Mouse (Mus musculus): ENCODE data around the gene Zdhhc18.

- TF ChIP-seq UBTF (IDR thresholded peaks at IDR 0.05; ENCODE audit: borderline replicate concordance, insufficient read depth, low read depth, low read length) = no peak
- TF ChIP-seq POLR2A (IDR thresholded peaks at IDR 0.05; ENCODE audit: control insufficient read depth in 1 of 2, insufficient read depth in 1 of 2, low read depth in 1 of 2, low read length in 2 of 2, poor library complexity in 1 of 2) = no peak
- TF ChIP-seq TCF12 (IDR thresholded peaks at IDR 0.05; ENCODE audit: low read depth, low read length) = no peak
- no peak for TF ChIP-seq E2F4 (IDR thresholded peaks at IDR 0.05; ENCODE audit: borderline replicate concordance, low read depth, low read length)
- TF ChIP-seq CTCF (IDR thresholded peaks at IDR 0.05 in 2 of 3, conservative IDR thresholded peaks at IDR 0.05 in 1 of 3; ENCODE audit: control insufficient read depth in 1 of 3, insufficient read depth in 1 of 3, low read depth in 2 of 3, low read length in 3 of 3, poor library complexity in 1 of 3, severe bottlenecking in 1 of 3) = no peak
- no peak for TF ChIP-seq EP300 (IDR thresholded peaks at IDR 0.05; ENCODE audit: low read depth in 1 of 2, low read length in 2 of 2)
- TF ChIP-seq JUND (IDR thresholded peaks at IDR 0.05; ENCODE audit: low read depth, low read length) = no peak
- no peak for TF ChIP-seq ZMIZ1 (IDR thresholded peaks at IDR 0.05; ENCODE audit: low read depth, low read length)
- TF ChIP-seq MXI1 (IDR thresholded peaks at IDR 0.05; ENCODE audit: low read depth, low read length) = no peak
- no peak for TF ChIP-seq KAT2A (conservative IDR thresholded peaks at IDR 0.05; ENCODE audit: low read depth, low read length)
Measured at GRCm38 (mm10) chr4:133622161-133622695, 27.7 kb downstream of the Zdhhc18 start.
